Mouse (Mus musculus) hindbrain, embryonic 14.5 days (tissue): Measurements from ENCODE around the gene Ube3c. TPM values are rescaled to one million over a fixed set of nuclear protein-coding genes. Genes with fewer than 3 reads are reported as not detected.
"Not testable (repeated sequence)": the region's sequence is repeated elsewhere in the genome, so short reads cannot be mapped to it uniquely, and the experiment has no call there.

Experiments
- ATAC-seq: fragments of 200-750 bp; cut with Nextera tagmentation; 2 replicates; pipeline ENCODE4 v1.8.0; 2017; ENCODE audit warnings: moderate number of reproducible peaks, mild to moderate bottlenecking, moderate TSS enrichment, moderate library complexity; ENCODE audit not compliant: low FRiP score
- DNase-seq: peaks from one replicate; pipeline ENCODE4 v3.0.0-alpha.2; 2015; ENCODE audit warnings: low spot score
- H3K27ac ChIP-seq: fragments of 300-500 bp; sonication (generic); 2 replicates; pipeline ENCODE4 v1.5.1; 2014; ENCODE audit warnings: mild to moderate bottlenecking, moderate library complexity
- H3K27me3 ChIP-seq: fragments of 300-500 bp; sonication (generic); 2 replicates; pipeline ENCODE4 v1.6.1; 2014; ENCODE audit warnings: mild to moderate bottlenecking, low read length, mixed read lengths; ENCODE audit not compliant: control insufficient read depth, insufficient read depth
- H3K36me3 ChIP-seq: fragments of 300-500 bp; sonication (generic); replicated peaks from 2 replicates; pipeline ENCODE4 v1.6.1; 2014; ENCODE audit not compliant: control insufficient read depth, insufficient read depth
- H3K4me1 ChIP-seq: fragments of 300-500 bp; sonication (generic); replicated peaks from 2 replicates; pipeline ENCODE4 v1.6.1; 2014; ENCODE audit warnings: antibody characterized with exemption, low read length, mixed read lengths; ENCODE audit not compliant: control insufficient read depth, insufficient read depth
- H3K4me2 ChIP-seq: fragments of 300-500 bp; sonication (generic); replicated peaks from 2 replicates; pipeline ENCODE4 v1.6.1; 2014; ENCODE audit warnings: mild to moderate bottlenecking, moderate library complexity
- H3K4me3 ChIP-seq: fragments of 300-500 bp; sonication (generic); replicated peaks from 2 replicates; pipeline ENCODE4 v1.5.1; 2014; ENCODE audit warnings: mild to moderate bottlenecking, low read length
- H3K9ac ChIP-seq: fragments of 300-500 bp; sonication (generic); 2 replicates; pipeline ENCODE4 v1.6.1; 2014
- H3K9me3 ChIP-seq: fragments of 300-500 bp; sonication (generic); 2 replicates; pipeline ENCODE4 v1.6.1; 2016; ENCODE audit warnings: low read length; ENCODE audit not compliant: control insufficient read depth
- WGBS: fragments of 180-500 bp; shearing (Covaris S2); extraction: QIAGEN DNeasy Blood & Tissue Kit; methylation state at CpG from one replicate; pipeline ENCODE4 v1.1.7; 2014; 5-methylcytosine and 5-hydroxymethylcytosine counted together
- polyA plus RNA-seq: library from polyadenylated mRNA; unstranded; fragments of >200 nt; fragmentation: Nextera tagmentation; extraction: Ambion mirVana; gene quantifications from 2 replicates; pipeline ENCODE4 v1.2.1, GENCODE M21; 2014

Gene Ube3c
- polyA plus RNA-seq, 1 experiment from 2014 or later, result 51.8 TPM

DNA sequence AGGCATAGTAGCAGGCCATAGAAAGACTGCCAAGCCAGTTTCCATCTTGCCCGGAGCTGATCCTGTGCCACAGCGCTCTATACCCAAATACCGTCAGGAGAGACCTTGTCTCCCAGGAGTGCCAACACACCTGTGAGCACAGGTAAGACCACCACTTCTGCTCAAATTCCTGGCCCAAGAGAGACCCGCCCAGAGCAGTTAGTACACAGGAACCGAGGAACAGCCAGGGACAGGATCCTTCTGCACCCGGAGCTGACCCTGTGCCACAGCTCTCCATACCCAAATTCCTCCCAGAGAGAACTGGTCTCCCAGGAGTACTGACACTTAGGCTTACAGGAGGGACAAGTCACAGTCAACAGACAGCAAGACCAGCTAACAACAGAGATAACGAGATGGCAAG, 23.1 kb downstream of the Ube3c start:
- not testable (repeated sequence) for H3K4me1 ChIP-seq, H3K9ac ChIP-seq, H3K9me3 ChIP-seq, ATAC-seq, H3K4me3 ChIP-seq, H3K4me2 ChIP-seq, H3K27ac ChIP-seq, H3K27me3 ChIP-seq, DNase-seq
- H3K36me3 ChIP-seq, result peaks cover 69% of the 10 kb centered on the region
- 96% methylated on average over 7 of the region's 7 CpGs for WGBS

DNA sequence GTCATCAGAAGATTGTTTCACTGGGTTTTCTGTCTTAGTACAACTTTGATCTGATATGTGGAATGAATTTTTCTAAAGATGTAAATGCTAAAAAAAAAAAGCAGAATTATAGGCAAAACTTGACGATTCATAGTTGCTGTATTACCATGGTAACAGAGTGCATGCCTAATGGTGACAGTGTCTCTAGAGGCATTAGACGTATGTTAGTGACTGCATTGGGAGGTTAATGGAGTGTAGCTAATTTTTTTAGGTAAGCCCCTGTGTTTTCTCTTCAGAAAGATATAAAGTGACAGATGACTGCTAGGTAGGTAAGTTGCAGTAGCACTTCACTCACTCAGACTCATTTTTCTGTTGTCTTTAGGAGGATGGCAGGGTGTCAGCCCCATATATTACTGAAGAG, 37.5 kb downstream of the Ube3c start:
- WGBS, result 51% methylated on average over 2 of the region's 2 CpGs
- Histone ChIP-seq H3K4me3 (no peak overlapping the region), H3K27ac (no peak overlapping the region), H3K9me3 (no peaks in the 10 kb centered on the region), H3K27me3 (no peaks in the 10 kb centered on the region), H3K36me3 (peaks cover 83% of the 10 kb centered on the region), H3K4me2 (no peak overlapping the region), H3K4me1 (no peaks in the 10 kb centered on the region), H3K9ac (no peak overlapping the region)
- ATAC-seq (no peak), DNase-seq (no peak)

DNA sequence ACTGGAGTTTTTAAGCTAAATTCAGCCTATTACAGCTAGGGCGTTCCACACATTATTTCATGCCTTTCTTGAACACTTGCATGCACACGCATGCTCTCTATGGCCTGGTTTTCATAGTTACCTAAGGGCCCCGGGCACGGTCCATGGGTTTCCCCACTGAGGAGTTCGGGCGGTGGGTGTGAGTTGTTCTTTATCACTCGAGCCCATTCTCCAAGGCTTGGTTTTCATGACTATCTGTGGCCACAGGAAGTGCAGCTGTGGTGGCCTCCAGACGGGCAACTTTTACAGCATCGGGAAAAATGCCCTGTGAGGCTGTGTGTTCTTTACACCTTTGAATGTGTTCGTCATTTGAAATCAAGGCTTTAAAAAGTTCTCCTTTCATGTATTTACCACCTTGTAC, 56.6 kb downstream of the Ube3c start:
- H3K9me3 ChIP-seq, result no peaks in the 10 kb centered on the region
- peaks cover 65% of the 10 kb centered on the region for H3K36me3 ChIP-seq
- no peak overlapping the region for H3K4me2 ChIP-seq
- ATAC-seq (no peak), DNase-seq (no peak)
- no peak overlapping the region for H3K4me3 ChIP-seq
- no peaks in the 10 kb centered on the region for H3K27me3 ChIP-seq
- WGBS, result 95% methylated on average over 10 of the region's 10 CpGs
- no peaks in the 10 kb centered on the region for H3K4me1 ChIP-seq
- no peak overlapping the region for H3K27ac ChIP-seq
- no peak overlapping the region for H3K9ac ChIP-seq

DNA sequence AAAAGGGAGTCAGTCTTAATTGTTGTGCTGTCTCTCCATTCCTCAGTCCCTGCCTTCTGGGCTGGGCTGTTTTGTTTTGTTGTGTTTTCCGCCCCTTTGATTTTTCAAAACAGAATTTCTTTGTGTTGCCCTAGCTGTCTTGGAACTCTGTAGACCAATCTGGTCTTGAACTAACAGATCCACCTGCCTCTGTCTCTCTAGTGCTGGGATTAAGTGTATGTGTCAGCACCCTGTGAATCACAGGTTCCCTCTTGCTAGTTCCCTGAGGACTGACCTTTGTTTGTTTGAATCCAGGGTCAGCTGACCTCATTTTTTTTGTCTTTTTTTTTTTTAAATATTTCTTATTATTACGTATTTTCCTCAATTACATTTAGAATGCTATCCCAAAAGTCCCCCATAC, 60.9 kb downstream of the Ube3c start:
- Histone ChIP-seq H3K36me3 (peaks cover 71% of the 10 kb centered on the region), H3K4me1 (no peaks in the 10 kb centered on the region), H3K9me3 (no peaks in the 10 kb centered on the region), H3K4me2 (no peak overlapping the region), H3K4me3 (no peak overlapping the region), H3K9ac (no peak overlapping the region), H3K27ac (no peak overlapping the region), H3K27me3 (no peaks in the 10 kb centered on the region)
- ATAC-seq (no peak), DNase-seq (no peak)
- 85% methylated on average over 2 of the region's 2 CpGs for WGBS

DNA sequence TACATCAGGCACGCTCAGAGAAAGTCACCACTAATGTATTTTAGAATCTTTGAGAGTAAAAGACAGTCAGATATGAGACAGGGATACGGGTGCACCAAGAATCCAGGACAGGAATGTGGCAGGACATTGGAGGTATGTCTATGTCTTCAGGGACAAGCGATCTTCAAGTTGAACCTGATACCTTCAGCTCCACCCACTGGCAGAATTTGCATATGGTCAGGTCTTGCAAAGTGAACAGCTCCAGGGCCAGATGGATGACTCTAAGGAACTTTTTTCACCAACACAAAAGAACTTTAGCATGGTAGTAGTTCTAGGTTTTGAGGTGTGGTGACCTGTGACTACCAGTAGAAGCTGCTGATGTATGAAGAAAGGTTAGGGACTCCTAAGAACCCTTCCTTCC, 62.7 kb downstream of the Ube3c start:
- WGBS, result 92% methylated on average over 3 of the region's 3 CpGs
- DNase-seq (no peak), ATAC-seq (no peak)
- Histone ChIP-seq H3K27ac (no peak overlapping the region), H3K4me1 (no peaks in the 10 kb centered on the region), H3K36me3 (peaks cover 71% of the 10 kb centered on the region), H3K4me2 (no peak overlapping the region), H3K9me3 (no peaks in the 10 kb centered on the region), H3K9ac (no peak overlapping the region), H3K27me3 (no peaks in the 10 kb centered on the region), H3K4me3 (no peak overlapping the region)

DNA sequence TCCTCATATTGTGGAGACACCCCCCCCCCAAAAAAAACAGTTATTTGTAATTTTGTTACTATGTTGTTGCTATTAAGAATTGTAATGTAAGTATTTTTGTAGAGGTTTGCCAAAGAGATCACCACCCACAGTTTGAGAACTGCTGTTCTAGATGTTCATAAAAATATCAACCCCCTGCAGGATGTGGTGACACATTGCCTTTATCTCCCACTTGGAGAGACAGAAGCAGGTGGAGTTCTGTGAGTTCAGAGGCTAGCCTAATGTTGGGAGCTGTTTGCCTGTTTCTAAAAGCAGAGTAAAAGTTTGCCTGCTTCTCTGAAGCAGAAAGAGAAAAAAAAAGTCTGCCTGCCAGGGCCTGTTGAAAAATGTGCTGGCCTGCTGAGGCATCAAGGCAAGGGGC, 67.3 kb downstream of the Ube3c start:
- H3K4me1 ChIP-seq, result no peaks in the 10 kb centered on the region
- no peak overlapping the region for H3K4me2 ChIP-seq
- ATAC-seq (no peak), DNase-seq (no peak)
- H3K27me3 ChIP-seq, result no peaks in the 10 kb centered on the region
- H3K27ac ChIP-seq, result no peak overlapping the region
- H3K9ac ChIP-seq, result no peak overlapping the region
- H3K9me3 ChIP-seq, result no peaks in the 10 kb centered on the region
- H3K4me3 ChIP-seq, result no peak overlapping the region
- H3K36me3 ChIP-seq, result peaks cover 84% of the 10 kb centered on the region

DNA sequence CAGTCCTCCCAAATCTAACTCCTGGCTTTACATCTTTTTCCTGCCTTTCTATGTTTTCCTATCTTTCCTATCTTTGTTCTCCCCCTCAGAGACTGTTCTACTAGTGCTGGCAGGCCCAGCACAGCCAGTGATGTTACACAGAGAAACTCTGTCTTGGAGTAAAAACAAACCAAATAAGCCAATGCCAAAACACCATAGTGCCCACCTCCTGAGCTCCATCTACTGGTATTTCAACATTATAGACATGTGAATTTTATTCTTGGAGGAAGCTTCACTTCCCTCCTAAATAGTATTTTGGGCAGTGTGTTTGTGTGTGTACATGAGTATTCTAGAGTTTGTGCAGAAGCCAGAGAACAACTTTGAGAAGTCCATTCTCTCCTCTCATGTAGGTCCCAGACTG, 67.8 kb downstream of the Ube3c start:
- no peak overlapping the region for H3K9ac ChIP-seq
- H3K27ac ChIP-seq, result no peak overlapping the region
- no peak overlapping the region for H3K4me2 ChIP-seq
- no peaks in the 10 kb centered on the region for H3K27me3 ChIP-seq
- ATAC-seq (no peak), DNase-seq (no peak)
- H3K9me3 ChIP-seq, result no peaks in the 10 kb centered on the region
- no peak overlapping the region for H3K4me3 ChIP-seq
- H3K36me3 ChIP-seq, result peaks cover 81% of the 10 kb centered on the region
- no peaks in the 10 kb centered on the region for H3K4me1 ChIP-seq

DNA sequence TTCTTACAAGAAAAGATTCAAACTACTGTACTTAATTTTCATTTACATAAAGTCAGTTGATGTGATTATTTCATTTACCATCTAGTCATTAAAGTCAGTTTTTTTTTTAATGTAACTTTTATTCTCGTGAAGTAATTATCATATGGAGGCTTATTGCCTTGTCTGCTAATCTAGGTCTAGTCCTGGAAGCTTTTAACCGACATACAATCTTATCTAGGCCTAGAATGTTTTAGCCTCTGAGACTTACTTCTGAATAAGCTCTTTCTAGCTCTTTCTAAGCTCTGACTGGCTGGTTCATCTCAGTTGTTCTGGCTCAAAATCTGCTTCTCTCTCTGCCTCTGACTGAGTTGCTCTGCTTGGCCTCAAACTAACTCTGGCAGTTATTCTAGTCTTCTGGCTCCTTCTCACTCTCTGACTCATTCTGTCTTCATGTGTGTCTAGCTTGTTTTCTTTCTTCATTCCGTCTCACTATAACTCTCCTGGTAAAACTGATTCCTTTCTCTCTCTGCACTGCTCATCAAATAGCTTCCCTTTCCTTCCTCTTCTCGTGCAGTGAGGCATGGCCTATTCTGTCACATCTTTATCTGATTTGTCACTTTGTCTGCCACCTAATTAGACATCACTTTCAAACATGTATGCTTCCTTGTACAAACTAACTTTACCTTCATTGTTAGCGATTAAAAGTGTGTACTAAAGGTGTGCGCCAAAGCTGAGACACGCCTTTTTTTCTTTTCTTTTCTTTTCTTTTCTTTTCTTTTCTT, 72.3 kb downstream of the Ube3c start:
- Histone ChIP-seq H3K4me2 (no peak overlapping the region), H3K27me3 (no peaks in the 10 kb centered on the region), H3K36me3 (peaks cover 67% of the 10 kb centered on the region), H3K4me1 (no peaks in the 10 kb centered on the region), H3K9ac (no peak overlapping the region), H3K4me3 (no peak overlapping the region), H3K9me3 (no peaks in the 10 kb centered on the region), H3K27ac (no peak overlapping the region)
- no peak for DNase-seq
- 90% methylated on average over 7 of the region's 7 CpGs for WGBS
- ATAC-seq, result no peak

DNA sequence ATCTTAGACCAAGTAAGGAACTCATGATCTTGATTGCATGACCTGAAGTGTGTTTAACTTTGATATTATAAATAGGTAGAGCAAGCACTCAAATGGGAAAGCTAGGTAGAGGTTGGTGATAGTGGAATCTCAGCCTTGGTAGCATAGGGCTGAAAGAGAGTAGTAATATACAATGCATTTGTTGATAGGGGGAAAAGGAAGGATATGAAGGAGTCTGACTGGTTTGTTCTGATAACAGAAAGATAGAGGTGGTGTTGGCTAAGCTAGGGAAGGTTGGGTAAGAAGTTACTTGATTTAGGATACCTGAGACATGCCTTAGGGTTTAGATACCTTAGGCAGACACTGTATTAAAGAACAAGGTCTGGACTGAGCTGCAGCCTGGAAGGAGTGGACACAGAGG, 82.7 kb downstream of the Ube3c start:
- Histone ChIP-seq H3K36me3 (peaks cover 41% of the 10 kb centered on the region), H3K4me3 (no peak overlapping the region), H3K27me3 (no peaks in the 10 kb centered on the region), H3K9ac (no peak overlapping the region), H3K27ac (no peak overlapping the region), H3K9me3 (no peaks in the 10 kb centered on the region), H3K4me2 (no peak overlapping the region), H3K4me1 (no peaks in the 10 kb centered on the region)
- ATAC-seq, result no peak
- DNase-seq, result no peak
